Comparison of ENCODE assay signal across 25 mouse cellular contexts in genomic region chr3:131578434-131579104, GRCm38 (mm10). TPM values are rescaled to one million over a fixed set of nuclear protein-coding genes. Genes with fewer than 3 reads are reported as not detected.
DNase-seq lines count a peak whose midpoint lies in the region; ATAC-seq lines count a peak whose summit lies in the region.
"Had no signal": no experiment of that assay in that cellular context is flagged by ENCODE, and none has a peak within 500 bp of the region (broad histone marks: within the 10 kb centered on the region; RNA-seq: fewer than 3 reads in every experiment).

No protein-coding gene starts in this region.

- H3K4me2 ChIP-seq in kidney, embryonic 16.5 days (replicated peaks; ENCODE audit: low read depth, low read length) = no peak overlapping the region
- H3K4me2 ChIP-seq: embryonic facial prominence, embryonic 12.5 days; forebrain, embryonic 13.5 days had no signal

- H3K4me3 ChIP-seq in kidney, embryonic 16.5 days (ENCODE audit: low read length) = no peak overlapping the region
- H3K4me3 ChIP-seq: embryonic facial prominence, embryonic 10.5 days; embryonic facial prominence, embryonic 12.5 days; forebrain, embryonic 13.5 days had no signal

- peaks cover 23% of the 10 kb centered on the region for H3K36me3 ChIP-seq in kidney, embryonic 16.5 days (ENCODE audit: insufficient read depth, low read length)

- H3K27ac ChIP-seq in kidney, embryonic 16.5 days (ENCODE audit: low read length) = peak overlapping the region; percentile 63; the same call in 1 of the 2 replicates
- H3K27ac ChIP-seq: embryonic facial prominence, embryonic 10.5 days; embryonic facial prominence, embryonic 12.5 days; forebrain, embryonic 13.5 days had no signal

- WGBS in kidney, embryonic 16.5 days = 68% methylated on average over 7 of the region's 7 CpGs

- H3K4me1 ChIP-seq in kidney, embryonic 16.5 days (ENCODE audit: insufficient read depth, low read length) = peaks cover 5% of the 10 kb centered on the region; the same call in 1 of the 2 replicates
- H3K4me1 ChIP-seq: embryonic facial prominence, embryonic 10.5 days; embryonic facial prominence, embryonic 12.5 days; forebrain, embryonic 13.5 days had no signal

- H3K27me3 ChIP-seq in kidney, embryonic 16.5 days (ENCODE audit: insufficient read depth, low read length) = no peaks in the 10 kb centered on the region
- H3K27me3 ChIP-seq: CH12.LX; embryonic facial prominence, embryonic 12.5 days; forebrain, embryonic 13.5 days; Patski had no signal

- ATAC-seq in frontal cortex, adult (ENCODE audit: low TSS enrichment) = peak; percentile 42; the same call in 1 of the 2 replicates
- peak; percentile 60; the same call in 1 of the 2 replicates for ATAC-seq in kidney, embryonic 16.5 days (ENCODE audit: low FRiP score, low TSS enrichment)
- ATAC-seq: activated CD4-positive, CD25-positive, alpha-beta regulatory T cell, adult 4 months; CD4-positive, CD25-positive, alpha-beta regulatory T cell, adult 4 months; Patski had no signal

- H3K9me3 ChIP-seq in kidney, embryonic 16.5 days (ENCODE audit: low read length) = no peaks in the 10 kb centered on the region
- H3K9me3 ChIP-seq: embryonic facial prominence, embryonic 10.5 days; embryonic facial prominence, embryonic 12.5 days; forebrain, embryonic 13.5 days; G1E had no signal

- DNase-seq in frontal cortex, postnatal 10 days (ENCODE audit: low spot score in 2 of 2) = no peak
- peak; percentile 68 for DNase-seq in kidney, adult 9 months
- DNase-seq in kidney, postnatal 14 days = no peak
- DNase-seq in kidney, postnatal 4 days = no peak
- peak; percentile 22 to 46 for DNase-seq in kidney, postnatal 36 days
- no peak for DNase-seq in kidney, adult 18-20 months
- DNase-seq: adrenal gland, adult 8-10 months; adrenal gland, postnatal 14 days; adrenal gland, postnatal 36 days; B cell, adult 2 months; cerebellum, adult 11-12 months; cerebellum, adult 2 months; cerebellum, adult 9-10 months; cerebellum, postnatal 10 days; cerebellum, postnatal 25 days had no signal

- H3K9ac ChIP-seq in kidney, embryonic 16.5 days (replicated peaks; ENCODE audit: low read length) = no peak overlapping the region
- H3K9ac ChIP-seq: embryonic facial prominence, embryonic 12.5 days; forebrain, embryonic 13.5 days had no signal

RNA-seq across cellular contexts. Expression of gene Papss1, which starts 14.0 kb away (rescaled TPM):
- polyA plus RNA-seq in kidney, embryonic 16.5 days (2015; fragmentation: Nextera tagmentation; extraction: Ambion mirVana) = 115 and 124 TPM in 2 replicates

Comparison
In these comparisons a context has a peak if more than half of its experiments do, and no peak if none do; other contexts are left out.
1. DNase-seq: peak in kidney, adult 9 months (single experiment) and kidney, postnatal 36 days (2 of 2); none in frontal cortex, postnatal 10 days (0 of 2), kidney, postnatal 14 days (single experiment), kidney, postnatal 4 days (0 of 2) and kidney, adult 18-20 months (single experiment).